Mouse (Mus musculus) adrenal gland, postnatal 10 days (tissue): ENCODE data around the gene Ttpal. TPM values are rescaled to one million over a fixed set of nuclear protein-coding genes. Genes with fewer than 3 reads are reported as not detected.
"Not testable (repeated sequence)": the region's sequence is repeated elsewhere in the genome, so short reads cannot be mapped to it uniquely, and the experiment has no call there.

ENCODE experiments used
- DNase-seq: peaks from one replicate; pipeline ENCODE4 v3.0.0; 2021; ENCODE audit warnings: mixed read lengths
- total RNA-seq, 2 experiments: library from RNA; stranded (reverse); gene quantifications; 2 replicates each; pipeline ENCODE4 v1.2.3; 2021

Gene Ttpal
- total RNA-seq, 2 experiments from 2014 or later = 24.8 to 26.4 TPM

- DNase-seq = no peak
Observed at GRCm38 (mm10) chr2:163631223-163631622, 29.1 kb downstream of the Ttpal start.

GRCm38 (mm10) chr2:163631715-163632114, 29.6 kb downstream of the Ttpal start:
- DNase-seq = no peak

- DNase-seq = no peak
Observed at GRCm38 (mm10) chr2:163634211-163634610, 32.1 kb downstream of the Ttpal start.

- no peak for DNase-seq
Observed at GRCm38 (mm10) chr2:163636057-163636456, 33.9 kb downstream of the Ttpal start.

GRCm38 (mm10) chr2:163637655-163638266, 35.6 kb downstream of the Ttpal start:
- no peak for DNase-seq

- DNase-seq = no peak
Observed at GRCm38 (mm10) chr2:163640493-163640892, 38.4 kb downstream of the Ttpal start.

- no peak for DNase-seq
Observed at GRCm38 (mm10) chr2:163641681-163642080, 39.6 kb downstream of the Ttpal start.

GRCm38 (mm10) chr2:163642685-163643575, 40.8 kb downstream of the Ttpal start:
- peak; percentile 50 for DNase-seq

GRCm38 (mm10) chr2:163643576-163643971, 41.5 kb downstream of the Ttpal start:
- no peak for DNase-seq

- no peak for DNase-seq
Observed at GRCm38 (mm10) chr2:163644047-163644446, 41.9 kb downstream of the Ttpal start.

- DNase-seq = peak; percentile 100
Observed at GRCm38 (mm10) chr2:163644575-163645385, 42.7 kb downstream of the Ttpal start, which contains the start of gene Serinc3. Gene Serinc3, minus strand, starts transcription at chr2:163645131.

- no peak for DNase-seq
Observed at GRCm38 (mm10) chr2:163645700-163646460, 43.8 kb downstream of the Ttpal start.

- no peak for DNase-seq
Observed at GRCm38 (mm10) chr2:163646461-163647080, 44.5 kb downstream of the Ttpal start.

- DNase-seq = not testable (repeated sequence)
Observed at GRCm38 (mm10) chr2:163655699-163656098, 53.6 kb downstream of the Ttpal start.

- no peak for DNase-seq
Observed at GRCm38 (mm10) chr2:163657486-163657885, 55.4 kb downstream of the Ttpal start.

- peak; percentile 93 for DNase-seq
Observed at GRCm38 (mm10) chr2:163657975-163658886, 56.1 kb downstream of the Ttpal start, which contains the start of gene Pkig. Gene Pkig, plus strand, starts transcription at chr2:163658386.

- DNase-seq = peak; percentile 69
Observed at GRCm38 (mm10) chr2:163658941-163659340, 56.8 kb downstream of the Ttpal start.

- no peak for DNase-seq
Observed at GRCm38 (mm10) chr2:163659431-163659830, 57.3 kb downstream of the Ttpal start.

- DNase-seq = no peak
Observed at GRCm38 (mm10) chr2:163660103-163660701, 58.1 kb downstream of the Ttpal start.
